Mouse (Mus musculus): ENCODE measurements at regions not wholly inside any gene's neighbourhood (a gene's known extent, or its start where the extent isn't known, plus 50 kb on each side); places are given as distances from the start of the nearest gene placed in this dataset.

DNA sequence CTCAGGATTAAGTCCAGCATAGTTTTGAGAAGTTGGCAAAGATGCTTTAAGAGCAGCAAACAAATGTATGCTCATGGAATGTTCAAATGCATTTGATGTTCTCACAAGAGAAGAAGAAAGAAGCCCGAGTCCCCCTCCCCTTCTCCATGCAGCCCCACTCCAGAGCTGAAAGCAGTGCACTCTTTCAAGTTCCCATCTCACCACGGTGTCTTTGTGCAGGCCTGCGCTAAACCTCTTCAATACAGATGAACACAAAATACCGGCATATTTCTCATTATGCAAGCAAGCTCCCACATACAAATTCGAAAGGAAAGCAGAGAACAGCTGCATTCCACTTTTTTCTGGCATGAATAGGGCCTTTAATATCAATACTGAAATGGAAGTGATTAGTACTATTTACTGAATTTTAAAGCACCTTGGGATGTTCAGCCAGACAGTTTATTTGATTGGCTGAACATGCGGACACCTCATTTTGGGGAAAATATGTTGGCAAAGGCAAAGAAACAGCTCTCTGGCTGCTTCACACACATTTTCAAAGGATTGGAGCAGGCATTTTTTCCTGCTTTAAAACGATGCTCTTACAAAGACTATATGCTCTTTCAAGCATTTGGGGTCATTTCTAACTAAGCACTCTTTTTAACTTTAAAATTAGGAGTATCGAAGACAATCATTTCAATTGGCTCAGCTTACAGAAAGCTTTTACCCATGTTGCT, 595.8 kb downstream of the Car8 start:
- no peak for DNase-seq (ENCODE audit: low spot score)

DNA sequence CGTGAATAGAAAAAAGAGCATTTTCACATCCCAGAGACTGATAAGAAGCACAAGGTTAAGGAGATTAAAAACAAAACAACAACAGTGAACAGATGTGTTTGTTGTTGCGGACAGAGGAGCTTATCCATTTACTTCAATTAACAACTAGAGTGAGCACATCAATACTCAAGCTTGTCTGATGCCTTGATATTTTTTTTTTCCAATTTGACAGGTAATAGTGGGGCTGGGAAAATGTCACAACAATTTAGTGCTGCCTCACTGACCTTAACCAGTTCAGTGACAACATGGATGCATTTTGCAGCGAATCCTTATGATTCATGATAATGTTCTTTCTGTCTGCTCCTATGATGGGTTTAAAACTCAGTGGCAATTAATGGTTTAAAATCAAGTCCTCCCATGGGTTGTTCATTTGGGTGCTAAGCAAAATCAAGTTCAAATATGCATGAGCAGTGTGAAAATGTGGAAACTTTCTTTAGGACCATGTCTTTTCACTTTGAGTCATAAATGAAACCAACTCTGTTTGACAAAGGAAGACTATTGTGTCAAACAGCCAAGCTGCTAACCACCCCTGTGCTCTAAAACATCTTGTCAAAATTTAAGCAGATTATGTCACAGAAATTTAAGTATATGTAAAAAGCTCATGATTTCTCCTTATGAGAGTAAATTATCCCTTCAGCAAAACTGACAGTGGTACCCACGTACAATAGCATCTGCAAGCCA, 641.0 kb downstream of the Car8 start:
- DNase-seq (ENCODE audit: low spot score) = no peak

DNA sequence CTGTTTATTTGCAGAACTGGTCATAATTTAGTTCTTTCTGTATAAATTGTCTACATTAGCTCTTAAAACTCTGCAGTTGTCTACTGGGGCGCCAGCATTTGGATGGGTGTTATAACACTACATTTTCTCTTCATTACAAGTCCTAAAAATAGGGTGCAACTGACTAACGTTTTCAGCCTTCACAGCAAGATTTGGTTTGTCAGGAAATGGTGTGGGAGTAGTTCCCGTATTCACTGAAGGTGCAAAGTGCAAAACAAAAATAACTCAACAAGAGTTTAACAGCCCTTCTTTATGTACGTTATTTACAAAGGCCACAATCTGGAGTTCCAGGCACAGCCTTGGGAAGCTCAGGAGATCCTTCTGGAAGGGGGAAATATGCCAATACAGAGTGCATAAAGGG, 642.7 kb downstream of the Car8 start:
- DNase-seq (ENCODE audit: low spot score) = no peak

DNA sequence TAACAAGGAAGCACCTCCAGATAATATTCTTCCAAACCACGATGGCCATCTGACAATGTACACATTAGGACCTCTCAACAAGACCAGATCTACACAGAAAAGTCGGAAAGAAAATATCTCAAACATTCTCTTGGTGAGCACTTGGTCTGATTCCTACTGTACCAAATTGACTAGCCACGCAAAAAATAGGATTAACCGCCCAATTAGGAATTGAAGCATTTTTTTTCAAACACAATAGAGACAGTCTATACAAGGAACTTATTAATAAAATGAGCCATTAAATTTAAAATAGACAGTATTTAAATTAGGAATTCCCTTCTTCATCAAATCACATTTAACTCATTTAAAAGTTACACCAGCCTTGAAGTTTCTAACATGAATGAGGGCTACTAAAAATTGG, 655.0 kb downstream of the Car8 start:
- DNase-seq (ENCODE audit: low spot score) = no peak

DNA sequence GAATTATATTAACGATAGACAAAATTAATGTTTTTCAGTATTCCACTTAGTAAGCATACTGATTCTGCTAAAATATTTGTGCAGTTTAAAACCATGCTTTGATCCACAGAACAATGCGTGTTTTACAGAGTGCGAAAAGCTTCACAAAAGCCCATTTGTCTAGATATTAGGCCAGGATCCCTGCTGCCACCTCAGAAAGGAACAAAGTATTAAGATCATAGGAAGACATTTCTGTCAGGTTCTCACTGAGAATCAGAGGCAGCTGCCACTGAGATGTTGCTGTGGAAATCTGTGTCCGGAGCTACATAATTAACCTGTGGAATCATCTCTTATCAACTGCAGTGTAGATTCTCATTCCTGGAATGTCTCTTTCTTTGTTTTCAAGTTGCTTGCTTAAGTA, 656.9 kb downstream of the Car8 start:
- no peak for DNase-seq (ENCODE audit: low spot score)

DNA sequence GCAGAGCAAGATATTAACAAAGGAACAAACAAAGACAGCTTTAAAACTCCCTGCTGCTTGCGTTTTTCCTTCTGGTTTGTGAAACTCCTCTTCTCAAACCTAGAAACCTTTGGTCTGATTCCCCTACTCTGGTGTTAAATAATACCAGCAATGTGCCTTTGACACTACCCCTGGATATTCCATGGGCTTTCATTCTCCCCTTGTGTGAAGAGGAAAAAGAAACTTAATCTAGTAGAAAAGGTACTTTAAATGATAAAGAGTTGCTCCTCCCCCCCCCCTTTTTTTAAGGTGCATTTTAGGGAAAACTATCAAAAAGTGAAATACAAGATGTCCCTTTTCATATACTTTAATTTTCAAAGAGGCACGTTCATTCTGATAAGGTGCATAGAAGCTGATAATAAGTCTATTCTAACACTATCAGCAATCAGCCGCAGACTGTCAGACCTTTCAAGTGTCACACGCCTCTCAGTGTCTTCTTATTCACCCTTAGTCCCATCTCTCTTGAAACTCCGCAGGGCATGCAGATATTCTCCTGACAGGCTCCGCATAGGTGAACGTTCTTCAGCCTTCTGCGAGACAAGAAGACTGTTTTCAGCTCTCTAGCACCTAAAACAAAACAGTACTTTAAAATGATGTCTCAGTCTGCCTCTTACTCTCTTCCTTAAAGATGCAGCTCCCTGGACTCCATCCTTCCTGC, 657.5 kb downstream of the Car8 start:
- DNase-seq (ENCODE audit: low spot score) = no peak

DNA sequence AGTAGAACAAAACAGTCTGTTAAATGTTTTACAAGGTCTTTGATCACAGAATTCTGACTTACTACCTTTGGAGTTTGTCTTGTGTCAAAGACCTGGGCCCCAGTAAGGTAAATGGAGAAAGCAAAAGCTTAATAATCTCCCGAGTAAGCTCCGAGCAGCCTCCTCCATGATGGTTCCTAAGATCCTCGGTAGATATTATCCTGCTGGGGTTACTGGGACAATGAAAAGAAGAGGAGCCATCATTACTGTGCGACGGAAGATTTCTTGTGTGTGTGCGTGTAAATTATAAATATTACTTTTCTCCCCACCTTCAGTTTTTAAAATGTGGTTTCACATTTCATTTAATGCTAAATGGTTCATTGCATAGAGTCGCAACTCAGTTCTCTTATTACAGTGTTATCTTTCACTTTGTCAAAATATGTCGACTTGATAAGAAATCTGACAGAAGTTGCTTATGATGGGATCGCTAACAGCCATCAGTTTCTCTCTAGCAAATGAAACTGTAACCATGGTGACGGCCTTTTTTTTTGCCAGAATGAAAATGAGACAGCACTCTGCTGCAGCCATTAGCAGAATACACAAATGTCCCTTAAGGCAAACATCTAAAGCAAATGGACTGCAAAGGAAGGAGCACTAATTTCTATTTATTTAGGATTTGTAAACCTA, 658.2 kb downstream of the Car8 start:
- no peak for DNase-seq (ENCODE audit: low spot score)

DNA sequence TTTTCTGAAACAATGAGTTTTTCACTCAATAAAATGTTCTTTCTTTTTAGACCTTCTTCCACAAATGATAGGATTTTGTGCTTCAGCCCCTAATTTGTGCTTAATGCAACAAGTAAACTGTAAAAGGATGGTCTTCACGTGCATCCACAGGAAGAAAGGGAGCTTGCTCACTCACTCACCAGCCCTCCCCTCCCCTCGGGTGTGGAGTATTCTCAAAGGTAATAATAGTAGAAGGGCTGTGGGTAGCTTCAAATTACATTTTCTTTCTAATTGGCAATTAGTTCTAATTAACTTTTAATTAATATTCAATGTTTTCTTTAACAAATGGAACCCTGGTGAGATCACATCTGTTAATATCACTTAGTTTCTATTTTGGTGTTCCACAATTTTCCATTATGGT, 664.8 kb downstream of the Car8 start:
- DNase-seq (ENCODE audit: low spot score) = no peak

DNA sequence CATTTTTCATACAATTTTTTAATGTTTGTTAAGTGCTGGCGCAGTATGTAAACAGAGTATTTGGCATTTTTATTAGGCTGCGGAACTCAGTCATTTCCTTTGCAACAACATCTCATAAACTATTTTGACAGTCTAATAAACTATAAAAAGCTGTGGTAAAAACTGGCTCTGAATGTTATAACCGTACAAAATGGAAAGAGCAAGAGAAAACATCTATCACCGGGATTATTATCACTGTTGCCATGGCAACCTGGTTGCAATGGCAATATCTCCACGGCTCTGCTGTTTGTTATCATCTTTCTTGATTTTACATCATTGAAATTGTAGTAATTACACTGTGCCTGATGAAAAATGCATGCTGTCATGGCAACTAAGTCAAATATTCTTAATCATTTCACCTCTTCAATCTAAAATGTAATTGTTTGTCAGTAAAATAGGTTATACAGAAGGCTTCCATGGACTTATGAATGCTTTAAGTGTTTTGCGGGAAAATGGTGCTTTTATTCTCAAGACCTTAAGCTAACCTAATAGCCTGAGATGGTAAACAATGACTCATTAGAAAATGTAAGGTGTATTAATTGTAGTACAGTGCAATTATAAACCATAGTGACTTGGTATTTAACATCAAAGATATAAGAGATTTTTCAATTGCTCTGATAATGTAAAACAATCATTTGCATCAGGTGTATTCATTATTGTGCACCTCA, 671.0 kb downstream of the Car8 start:
- DNase-seq (ENCODE audit: low spot score) = no peak

DNA sequence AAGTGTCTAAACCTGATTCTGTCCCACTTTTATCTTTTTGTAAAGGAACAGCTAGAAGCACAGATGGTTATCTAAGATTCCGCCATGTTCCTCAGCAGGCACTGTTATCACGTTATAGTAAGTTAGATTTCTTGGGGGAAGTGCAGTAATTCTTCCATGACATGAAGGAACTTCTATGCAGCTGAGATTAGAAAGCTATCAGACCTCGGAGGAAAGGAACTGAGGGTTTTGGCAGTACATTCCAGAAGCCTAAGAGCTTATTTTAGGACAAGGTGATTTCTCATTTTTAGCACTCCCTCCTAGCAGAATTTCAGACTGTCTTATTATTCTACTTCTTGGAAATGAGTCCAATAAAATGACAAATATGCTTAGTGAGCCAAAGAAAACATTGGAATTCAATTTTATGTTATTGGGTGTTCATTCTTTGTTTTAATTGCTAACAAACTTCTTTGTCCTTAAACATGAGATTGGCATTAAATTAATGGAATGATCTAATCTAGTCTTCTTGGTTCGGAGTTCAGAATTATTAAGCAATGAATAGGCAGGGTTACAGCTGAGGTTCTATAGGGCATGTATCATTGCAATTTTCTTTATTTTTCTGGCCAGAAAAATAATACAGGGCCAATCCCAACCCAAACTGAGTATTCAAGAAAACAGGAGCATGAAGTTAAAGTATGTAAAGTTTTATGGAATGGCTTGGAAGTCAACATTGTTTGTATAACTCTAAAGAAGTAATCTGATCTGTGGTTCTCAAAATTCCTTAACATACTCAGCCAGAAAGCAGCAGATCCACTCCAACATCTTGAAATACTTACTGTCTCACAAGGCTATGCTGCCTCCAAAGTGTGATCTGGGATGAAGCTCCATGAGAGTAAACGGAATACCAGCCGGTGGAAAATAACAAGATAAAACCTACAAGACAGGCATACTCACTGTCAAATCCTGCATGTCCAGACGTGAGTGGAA, 678.7 kb downstream of the Car8 start:
- DNase-seq (ENCODE audit: low spot score) = no peak

DNA sequence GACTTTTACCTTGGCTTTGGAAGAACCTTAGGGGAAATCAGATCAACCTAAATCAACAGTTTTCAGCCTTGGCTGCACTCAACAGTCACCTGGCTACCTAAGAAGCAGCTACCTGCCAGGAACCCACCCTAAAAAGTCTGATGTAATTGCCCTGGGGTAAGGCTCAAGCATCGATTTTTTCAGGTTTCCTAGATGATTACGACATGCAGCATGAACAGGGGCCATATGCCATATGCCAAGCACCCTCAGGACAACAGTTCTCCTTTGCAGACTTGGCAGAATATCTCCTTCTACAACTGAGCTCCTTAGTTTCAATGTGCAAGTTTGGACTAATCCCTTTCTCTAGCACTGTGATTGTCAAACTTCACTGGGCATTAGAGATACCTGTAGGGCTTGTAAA, 680.1 kb downstream of the Car8 start:
- DNase-seq (ENCODE audit: low spot score) = no peak

DNA sequence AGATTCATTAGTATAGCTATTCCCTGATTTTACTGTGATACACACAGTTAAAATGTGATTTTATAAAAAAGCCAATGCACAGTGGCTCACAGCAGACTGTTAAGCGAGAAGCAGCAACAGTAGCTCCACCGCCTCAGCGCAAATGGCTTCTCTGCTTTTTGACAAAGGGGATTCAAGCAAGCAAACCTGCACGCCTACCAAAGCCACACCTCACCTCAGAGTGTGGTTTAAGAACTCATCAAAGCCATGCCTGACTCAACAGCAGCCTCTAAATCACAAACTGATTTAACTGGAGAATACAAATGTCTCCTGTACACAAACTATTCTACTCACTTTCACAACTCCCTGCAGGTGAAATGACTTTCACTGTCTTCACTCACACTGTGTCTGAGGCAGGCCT, 704.5 kb downstream of the Car8 start:
- DNase-seq (ENCODE audit: low spot score) = no peak

DNA sequence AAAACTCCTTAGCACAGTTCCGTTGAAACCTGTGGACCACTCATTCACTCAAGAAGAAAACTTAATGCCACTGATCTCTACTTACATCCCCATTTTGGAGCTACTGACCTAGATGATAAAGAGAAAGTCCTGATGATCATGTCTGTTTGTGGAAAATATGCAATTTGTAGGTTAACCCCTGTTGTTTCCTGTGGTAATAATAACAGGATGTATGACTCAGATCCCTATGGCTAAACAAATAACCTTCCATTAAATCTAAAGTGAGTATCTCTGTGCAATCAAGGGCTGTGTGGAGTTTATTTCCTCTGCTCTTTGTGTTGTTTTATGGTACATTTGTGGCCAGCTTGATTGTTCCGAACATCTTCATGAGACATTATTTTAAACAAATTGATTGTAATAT, 711.1 kb downstream of the Car8 start:
- DNase-seq (ENCODE audit: low spot score) = no peak

DNA sequence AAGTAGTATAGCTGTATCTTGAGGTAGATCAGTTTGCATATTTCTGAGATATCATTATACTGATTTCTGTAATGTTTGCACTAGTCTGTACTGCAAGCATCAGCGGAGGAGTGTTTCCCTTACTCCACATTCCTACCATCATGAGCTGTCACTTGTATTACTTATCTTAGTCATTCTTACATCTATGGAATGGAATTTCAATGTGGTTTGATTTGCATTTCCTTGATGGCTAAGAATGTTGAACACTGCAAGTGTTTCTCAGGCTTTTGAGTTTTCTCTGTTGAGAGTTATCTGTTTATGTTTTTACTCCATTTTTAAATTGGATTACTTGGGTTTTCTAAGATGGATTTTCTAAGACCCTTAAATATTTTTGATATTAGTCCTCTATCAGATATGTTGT, 725.8 kb downstream of the Car8 start:
- DNase-seq (ENCODE audit: low spot score) = no peak

DNA sequence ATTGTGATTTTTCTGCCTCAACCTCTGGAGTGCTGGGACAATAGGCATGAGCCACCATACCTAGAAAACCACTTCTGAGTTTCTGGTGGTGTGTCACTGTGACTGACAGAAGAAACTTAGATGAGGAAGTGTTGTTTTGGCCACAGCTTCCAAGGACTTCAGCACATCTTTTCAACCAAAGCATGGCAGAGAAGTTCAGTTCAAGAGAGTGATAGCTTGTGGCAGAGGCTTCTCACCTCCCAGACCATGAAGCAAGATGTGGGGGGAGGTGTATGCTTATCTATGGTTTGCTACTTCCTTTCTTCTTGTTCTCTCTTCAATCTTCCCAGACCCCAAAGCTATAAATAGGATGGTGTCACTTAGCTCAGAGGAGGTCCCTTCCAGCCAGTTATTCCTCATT, 753.3 kb downstream of the Car8 start:
- no peak for DNase-seq (ENCODE audit: low spot score)

DNA sequence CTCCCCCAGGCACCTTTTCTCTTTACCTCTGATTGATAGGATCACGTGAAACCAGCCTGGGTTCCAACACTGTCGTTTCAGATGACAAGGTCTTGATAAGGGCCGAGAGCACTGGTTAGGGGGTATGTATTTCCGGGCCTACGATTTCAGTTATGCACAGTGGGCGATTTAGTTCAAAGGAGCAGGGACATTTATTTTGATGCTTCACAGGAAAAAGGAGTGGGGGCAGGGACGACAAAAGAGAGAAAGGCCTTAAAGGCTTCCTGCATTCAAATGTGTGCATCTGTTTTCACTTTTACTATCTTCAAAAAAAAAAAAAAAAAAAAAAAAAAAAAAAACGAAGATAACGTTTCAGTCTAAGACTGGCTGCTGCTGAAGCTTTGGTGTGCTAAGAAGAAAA, 783.7 kb downstream of the Car8 start:
- DNase-seq (ENCODE audit: low spot score) = no peak

DNA sequence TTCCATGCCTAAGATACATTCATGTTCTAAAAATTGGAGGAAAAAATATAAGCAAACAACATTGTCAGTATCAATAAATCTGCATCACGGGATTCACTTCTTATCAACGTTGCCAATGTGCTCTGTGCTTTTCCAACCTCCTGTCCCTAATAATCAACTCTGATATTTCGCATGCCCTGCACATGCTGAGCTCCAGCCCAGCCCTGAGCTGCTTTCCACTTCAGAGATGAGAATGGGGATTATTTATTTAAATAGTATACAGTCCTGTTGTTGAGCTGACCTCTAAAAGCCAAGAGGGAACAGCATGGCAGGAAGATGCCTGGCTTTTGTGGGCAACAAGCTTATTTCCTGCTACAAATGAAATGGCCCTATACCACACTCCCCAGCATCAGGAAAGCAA, 786.2 kb downstream of the Car8 start:
- DNase-seq (ENCODE audit: low spot score) = no peak

DNA sequence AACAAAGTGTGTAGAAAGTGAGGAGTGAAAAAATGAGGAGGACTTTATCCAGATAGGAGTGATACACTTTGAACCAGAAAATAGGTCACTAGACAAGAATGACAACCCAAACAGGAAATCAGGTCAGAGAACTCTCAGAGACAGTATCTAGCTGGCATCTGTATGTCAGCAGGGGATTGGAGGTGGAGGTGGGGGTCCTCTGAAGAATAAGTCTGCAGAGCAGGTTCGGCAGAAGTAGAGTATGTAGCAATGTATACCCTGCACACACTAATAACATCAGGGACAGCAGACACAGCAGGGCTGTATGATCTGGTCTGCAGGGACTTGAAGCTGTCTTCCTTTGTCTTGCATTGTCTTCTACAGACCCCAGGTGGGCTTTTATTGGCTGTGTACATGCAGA, 787.9 kb downstream of the Car8 start:
- DNase-seq (ENCODE audit: low spot score) = no peak

DNA sequence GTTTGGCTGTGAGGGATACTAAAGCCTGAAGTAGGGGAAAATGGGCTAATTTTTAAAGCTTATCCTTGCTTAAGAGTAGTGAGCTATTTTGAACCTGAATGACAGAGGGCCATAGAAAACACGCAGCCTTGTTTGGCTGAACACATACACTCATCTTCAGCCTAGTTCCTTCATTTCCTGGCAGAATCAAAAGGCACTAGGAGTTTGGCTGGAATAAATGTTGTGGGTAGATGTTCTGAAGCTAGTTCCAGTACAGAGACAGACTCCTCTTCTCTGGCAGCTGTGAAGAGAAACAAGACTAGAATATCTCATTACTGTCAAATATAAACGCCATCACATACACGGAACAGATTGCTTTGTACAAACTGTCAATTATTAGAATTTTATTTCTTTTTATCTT, 809.5 kb downstream of the Car8 start:
- DNase-seq (ENCODE audit: low spot score) = no peak

DNA sequence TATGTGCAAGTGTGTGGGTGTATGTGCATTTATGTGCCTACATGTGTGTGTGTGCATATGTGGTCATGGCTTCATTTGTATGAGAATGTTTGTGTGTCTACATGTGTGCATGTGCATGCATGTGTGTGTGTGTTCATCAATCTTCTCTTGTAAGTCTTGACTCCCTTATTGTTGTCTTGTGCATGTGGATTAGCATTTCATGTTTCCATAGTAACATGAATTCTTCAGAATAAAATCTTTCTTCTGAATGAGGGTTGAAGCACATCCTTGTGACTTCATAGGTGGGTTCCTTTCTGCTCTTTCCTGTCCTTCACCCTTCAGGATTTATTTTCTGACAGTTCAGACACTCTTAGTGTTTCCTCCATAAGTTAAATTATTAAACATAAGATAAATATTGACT, 814.8 kb downstream of the Car8 start:
- no peak for DNase-seq (ENCODE audit: low spot score)

DNA sequence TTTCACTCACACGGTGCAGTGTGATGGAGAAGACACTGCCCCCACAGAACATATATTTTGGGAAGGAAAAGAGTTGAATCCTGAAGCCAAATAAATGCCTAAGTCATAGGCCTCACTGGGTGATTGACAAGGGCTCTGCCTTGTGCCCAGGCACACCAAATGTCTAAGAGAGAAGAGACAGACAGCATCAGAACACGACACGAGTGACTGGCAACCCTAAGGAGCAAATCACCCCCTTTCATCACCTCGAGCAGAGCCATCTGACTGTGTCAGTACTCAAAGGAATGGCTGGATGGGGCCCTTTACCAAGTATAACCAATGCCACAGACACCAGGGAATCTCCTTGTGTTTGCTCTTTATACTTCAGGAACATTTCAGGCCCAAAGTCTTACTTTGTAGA, 815.6 kb downstream of the Car8 start:
- DNase-seq (ENCODE audit: low spot score) = no peak
